Mouse (Mus musculus): ENCODE measurements at regions not wholly inside any gene's neighbourhood (a gene's known extent, or its start where the extent isn't known, plus 50 kb on each side); places are given as distances from the start of the nearest gene placed in this dataset.

DNA sequence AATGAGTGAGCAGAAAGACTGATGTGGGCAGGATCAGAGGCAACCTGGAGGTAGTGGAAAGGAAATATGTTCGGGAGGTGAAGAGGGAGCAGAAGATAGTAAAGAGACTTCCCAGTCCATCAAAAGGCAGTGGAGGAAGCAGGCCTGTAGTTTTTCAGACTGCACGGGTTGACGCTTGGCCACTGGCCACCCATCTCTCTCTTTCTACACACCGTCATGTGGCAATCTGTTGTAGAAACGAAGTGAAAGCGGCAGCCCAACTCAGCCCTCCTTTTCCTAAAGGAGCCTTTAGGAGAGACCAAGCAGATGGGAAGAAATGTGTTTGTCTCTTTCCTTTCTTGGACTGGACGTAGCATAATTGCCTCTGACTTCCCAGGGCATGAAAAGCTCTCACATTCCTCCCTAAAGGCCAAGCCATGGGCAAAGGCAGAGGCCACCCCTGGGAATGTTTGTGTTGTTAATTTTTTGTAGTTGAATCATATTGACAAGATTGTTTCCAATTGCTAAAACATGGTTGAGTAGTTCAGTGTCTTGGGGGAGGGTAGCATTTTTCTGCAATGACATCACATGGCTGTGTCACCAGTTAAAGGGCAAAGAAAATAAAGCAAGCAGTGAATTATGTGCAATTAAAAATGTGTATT lies 150.7 kb upstream of the Foxa2 start:
- Histone ChIP-seq H3K9ac (ENCODE audit: insufficient read depth, low read depth, low read length, poor library complexity, severe bottlenecking) (no peak overlapping the region), H3K4me1 (ENCODE audit: control insufficient read depth in 2 of 2, insufficient read depth in 2 of 2, low read length in 2 of 2, poor library complexity in 1 of 2) (no peaks in the 10 kb centered on the region), H3K4me3 (ENCODE audit: insufficient read depth in 1 of 2, low read depth in 1 of 2, low read length in 2 of 2, poor library complexity in 1 of 2, severe bottlenecking in 1 of 2) (no peak overlapping the region), H3K9me3 (ENCODE audit: control insufficient read depth, insufficient read depth, low read depth, low read length) (no peaks in the 10 kb centered on the region), H3K27ac (ENCODE audit: insufficient read depth, low read depth, low read length, poor library complexity, severe bottlenecking) (no peak overlapping the region), H3K36me3 (ENCODE audit: control insufficient read depth, insufficient read depth, low read length, poor library complexity, severe bottlenecking) (no peaks in the 10 kb centered on the region)
- in situ Hi-C loops (cut with MboI; ENCODE audit: low sequenced_read_pairs in 2 of 2, unreplicated experiment in 2 of 2): no loop called here
- no peak for DNase-seq (ENCODE audit: low read depth, low spot score)
- TF ChIP-seq HCFC1 (IDR thresholded peaks at IDR 0.05; ENCODE audit: borderline replicate concordance, insufficient read depth, low read length) (no peak), MAFK (IDR thresholded peaks at IDR 0.05; ENCODE audit: insufficient read depth, low read depth, low read length) (no peak), ZNF384 (IDR thresholded peaks at IDR 0.05; ENCODE audit: low read depth, low read length) (no peak), CHD2 (IDR thresholded peaks at IDR 0.05; ENCODE audit: low read depth, low read length) (no peak), ZC3H11A (IDR thresholded peaks at IDR 0.05; ENCODE audit: borderline replicate concordance, low read depth, low read length) (no peak)

DNA sequence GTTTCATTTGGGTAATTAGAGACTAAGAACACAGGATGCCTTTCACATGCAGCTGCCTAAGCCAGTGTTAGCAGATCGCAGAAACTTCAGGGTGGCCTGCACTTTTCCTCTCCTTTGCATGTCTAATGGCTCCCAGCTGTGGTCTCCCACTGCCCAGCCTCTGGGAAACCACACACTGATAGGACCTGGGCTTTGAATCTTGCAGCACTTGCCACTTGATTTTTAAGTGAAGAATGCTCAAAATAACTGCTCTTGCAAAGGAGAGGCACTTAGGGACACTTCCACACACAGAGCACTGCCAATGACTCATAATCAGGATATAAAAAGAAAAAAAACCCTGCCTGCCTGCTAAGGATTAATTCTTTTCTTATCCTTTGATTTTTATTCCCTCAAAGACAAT lies 159.9 kb upstream of the Foxa2 start:
- no peaks in the 10 kb centered on the region for H3K9me3 ChIP-seq (ENCODE audit: control insufficient read depth, insufficient read depth, low read depth, low read length)
- in situ Hi-C loops (cut with MboI; ENCODE audit: low sequenced_read_pairs in 2 of 2, unreplicated experiment in 2 of 2): no loop called here
- DNase-seq (ENCODE audit: low read depth, low spot score): no peak
- no peak overlapping the region for H3K9ac ChIP-seq (ENCODE audit: insufficient read depth, low read depth, low read length, poor library complexity, severe bottlenecking)
- H3K4me1 ChIP-seq (ENCODE audit: control insufficient read depth in 2 of 2, insufficient read depth in 2 of 2, low read length in 2 of 2, poor library complexity in 1 of 2): no peaks in the 10 kb centered on the region
- no peak overlapping the region for H3K27ac ChIP-seq (ENCODE audit: insufficient read depth, low read depth, low read length, poor library complexity, severe bottlenecking)
- no peak overlapping the region for H3K4me3 ChIP-seq (ENCODE audit: insufficient read depth in 1 of 2, low read depth in 1 of 2, low read length in 2 of 2, poor library complexity in 1 of 2, severe bottlenecking in 1 of 2)
- H3K36me3 ChIP-seq (ENCODE audit: control insufficient read depth, insufficient read depth, low read length, poor library complexity, severe bottlenecking): no peaks in the 10 kb centered on the region
- TF ChIP-seq HCFC1 (IDR thresholded peaks at IDR 0.05; ENCODE audit: borderline replicate concordance, insufficient read depth, low read length) (no peak), CHD2 (IDR thresholded peaks at IDR 0.05; ENCODE audit: low read depth, low read length) (no peak), ZNF384 (IDR thresholded peaks at IDR 0.05; ENCODE audit: low read depth, low read length) (no peak), ZC3H11A (IDR thresholded peaks at IDR 0.05; ENCODE audit: borderline replicate concordance, low read depth, low read length) (no peak), MAFK (IDR thresholded peaks at IDR 0.05; ENCODE audit: insufficient read depth, low read depth, low read length) (no peak)

DNA sequence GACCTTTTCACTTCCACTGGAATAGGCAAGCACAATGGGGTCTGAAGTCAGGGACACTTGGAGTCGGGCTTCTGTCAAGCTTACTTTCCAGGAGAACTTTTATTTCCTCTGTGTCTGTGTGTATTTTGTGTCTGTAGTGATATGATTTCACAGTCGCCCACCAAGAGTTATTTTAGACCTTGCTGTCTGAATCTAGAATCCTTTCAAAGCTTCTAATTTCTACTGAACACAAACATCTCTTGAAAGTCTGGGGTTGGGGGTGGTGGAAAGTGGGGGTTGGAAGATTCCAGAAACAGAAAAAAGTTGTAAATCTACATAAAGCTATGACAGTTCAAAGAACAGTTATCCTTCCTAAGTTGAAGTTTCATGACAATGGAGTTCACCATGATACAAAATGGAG lies 164.0 kb upstream of the Foxa2 start:
- H3K4me1 ChIP-seq (ENCODE audit: control insufficient read depth in 2 of 2, insufficient read depth in 2 of 2, low read length in 2 of 2, poor library complexity in 1 of 2): no peaks in the 10 kb centered on the region
- in situ Hi-C loops (cut with MboI; ENCODE audit: low sequenced_read_pairs in 2 of 2, unreplicated experiment in 2 of 2): no loop called here
- no peak for DNase-seq (ENCODE audit: low read depth, low spot score)

DNA sequence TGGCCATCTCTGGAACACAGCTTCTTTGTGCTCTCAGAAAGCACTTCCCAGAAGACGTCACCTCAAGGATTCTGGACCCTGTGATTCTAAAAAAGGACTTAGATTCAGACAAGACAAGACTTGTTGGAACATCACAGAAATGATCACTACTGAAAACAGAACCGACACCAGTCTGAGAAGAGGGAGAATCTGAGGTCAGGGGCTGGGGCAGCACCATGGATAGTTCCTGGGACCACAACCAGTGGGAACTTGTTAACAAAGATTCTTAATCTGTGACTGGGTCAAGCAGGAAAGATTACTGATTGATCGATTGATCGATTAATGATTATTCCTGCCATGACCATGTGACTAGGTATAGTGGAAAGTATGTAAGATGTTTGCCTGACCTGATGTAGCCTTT lies 170.4 kb upstream of the Foxa2 start:
- no peak for TF ChIP-seq ZC3H11A (IDR thresholded peaks at IDR 0.05; ENCODE audit: borderline replicate concordance, low read depth, low read length)
- TF ChIP-seq ZNF384 (IDR thresholded peaks at IDR 0.05; ENCODE audit: low read depth, low read length): no peak
- no peak for TF ChIP-seq HCFC1 (IDR thresholded peaks at IDR 0.05; ENCODE audit: borderline replicate concordance, insufficient read depth, low read length)
- no peak for TF ChIP-seq MAFK (IDR thresholded peaks at IDR 0.05; ENCODE audit: insufficient read depth, low read depth, low read length)
- TF ChIP-seq CHD2 (IDR thresholded peaks at IDR 0.05; ENCODE audit: low read depth, low read length): no peak
- peak; percentile 9 for DNase-seq (ENCODE audit: low read depth, low spot score)
- H3K4me1 ChIP-seq (ENCODE audit: control insufficient read depth in 2 of 2, insufficient read depth in 2 of 2, low read length in 2 of 2, poor library complexity in 1 of 2): no peaks in the 10 kb centered on the region
- H3K27ac ChIP-seq (ENCODE audit: insufficient read depth, low read depth, low read length, poor library complexity, severe bottlenecking): no peak overlapping the region
- H3K9ac ChIP-seq (ENCODE audit: insufficient read depth, low read depth, low read length, poor library complexity, severe bottlenecking): no peak overlapping the region
- in situ Hi-C loops (cut with MboI; ENCODE audit: low sequenced_read_pairs in 2 of 2, unreplicated experiment in 2 of 2): no loop called here
- no peaks in the 10 kb centered on the region for H3K36me3 ChIP-seq (ENCODE audit: control insufficient read depth, insufficient read depth, low read length, poor library complexity, severe bottlenecking)
- no peak overlapping the region for H3K4me3 ChIP-seq (ENCODE audit: insufficient read depth in 1 of 2, low read depth in 1 of 2, low read length in 2 of 2, poor library complexity in 1 of 2, severe bottlenecking in 1 of 2)
- no peaks in the 10 kb centered on the region for H3K9me3 ChIP-seq (ENCODE audit: control insufficient read depth, insufficient read depth, low read depth, low read length)

More for the DNA sequence above, 164.0 kb upstream of the Foxa2 start:
- Histone ChIP-seq H3K4me3 (ENCODE audit: insufficient read depth in 1 of 2, low read depth in 1 of 2, low read length in 2 of 2, poor library complexity in 1 of 2, severe bottlenecking in 1 of 2) (no peak overlapping the region), H3K27ac (ENCODE audit: insufficient read depth, low read depth, low read length, poor library complexity, severe bottlenecking) (no peak overlapping the region), H3K9me3 (ENCODE audit: control insufficient read depth, insufficient read depth, low read depth, low read length) (no peaks in the 10 kb centered on the region), H3K9ac (ENCODE audit: insufficient read depth, low read depth, low read length, poor library complexity, severe bottlenecking) (no peak overlapping the region), H3K36me3 (ENCODE audit: control insufficient read depth, insufficient read depth, low read length, poor library complexity, severe bottlenecking) (no peaks in the 10 kb centered on the region)
- TF ChIP-seq MAFK (IDR thresholded peaks at IDR 0.05; ENCODE audit: insufficient read depth, low read depth, low read length): no peak
- TF ChIP-seq ZC3H11A (IDR thresholded peaks at IDR 0.05; ENCODE audit: borderline replicate concordance, low read depth, low read length): no peak
- TF ChIP-seq HCFC1 (IDR thresholded peaks at IDR 0.05; ENCODE audit: borderline replicate concordance, insufficient read depth, low read length): no peak
- no peak for TF ChIP-seq ZNF384 (IDR thresholded peaks at IDR 0.05; ENCODE audit: low read depth, low read length)
- no peak for TF ChIP-seq CHD2 (IDR thresholded peaks at IDR 0.05; ENCODE audit: low read depth, low read length)
